In genomic region chr2:34372305-34373301, GRCm38 (mm10) we compare ENCODE assay signal across 8 mouse cellular contexts. TPM values are rescaled to one million over a fixed set of nuclear protein-coding genes. Genes with fewer than 3 reads are reported as not detected.
DNase-seq lines count a peak whose midpoint lies in the region; ATAC-seq lines count a peak whose summit lies in the region.

Gene Pbx3, minus strand, starts transcription at chr2:34373142.

- H3K4me1 ChIP-seq in hindbrain, embryonic 16.5 days (ENCODE audit: control insufficient read depth, insufficient read depth, low read depth, low read length), result no peaks in the 10 kb centered on the region; the same call in none of the 2 replicates

- H3K36me3 ChIP-seq in hindbrain, embryonic 16.5 days (ENCODE audit: control insufficient read depth, insufficient read depth, low read length), result no peaks in the 10 kb centered on the region
- no peaks in the 10 kb centered on the region for H3K36me3 ChIP-seq in macrophage (ENCODE audit: inconsistent target)

- peak within 1 kb of the TSS; percentile 98 for H3K27ac ChIP-seq in hindbrain, embryonic 16.5 days (ENCODE audit: low read depth, low read length)
- no peak within 1 kb of the TSS for H3K27ac ChIP-seq in macrophage

- under 1% methylated on average over 61 of the region's 102 CpGs for WGBS in hindbrain, embryonic 16.5 days
- WGBS in macrophage (ENCODE audit: missing documents), result 1% methylated on average over 58 of the region's 102 CpGs

- no peaks in the 10 kb centered on the region for H3K9me3 ChIP-seq in hindbrain, embryonic 16.5 days (ENCODE audit: control insufficient read depth, low read length)

- peak within 1 kb of the TSS; percentile 92 for H3K4me2 ChIP-seq in hindbrain, embryonic 16.5 days (ENCODE audit: low read length)

- peak; percentile 99 for DNase-seq in R1 (ENCODE audit: low read depth, low spot score)
- DNase-seq in cerebellum, postnatal 25 days, result peak; percentile 98 to 99
- peak; percentile 85 to 90 for DNase-seq in frontal cortex, postnatal 36 days (ENCODE audit: low spot score in 2 of 2)
- DNase-seq in left cerebral cortex, adult 18-20 months (ENCODE audit: low spot score in 2 of 2), result peak; percentile 85 to 87
- DNase-seq in right cerebral cortex, adult 18-20 months, result peak; percentile 90
- peak; percentile 79 for DNase-seq in urinary bladder, postnatal 10 days (ENCODE audit: low spot score)

- H3K27me3 ChIP-seq in hindbrain, embryonic 16.5 days (replicated peaks; ENCODE audit: control insufficient read depth, insufficient read depth, low read length), result no peaks in the 10 kb centered on the region

- peak; percentile 94 for ATAC-seq in hindbrain, embryonic 16.5 days

- peak within 1 kb of the TSS; percentile 92 for H3K9ac ChIP-seq in hindbrain, embryonic 16.5 days (ENCODE audit: low read depth, low read length)

- peak within 1 kb of the TSS; percentile 91 for H3K4me3 ChIP-seq in hindbrain, embryonic 16.5 days (ENCODE audit: low read length)
- peak within 1 kb of the TSS; percentile 14; the same call in 1 of the 2 replicates for H3K4me3 ChIP-seq in macrophage (ENCODE audit: inconsistent target)

- H3K79me2 ChIP-seq in macrophage (ENCODE audit: inconsistent target), result no peaks in the 10 kb centered on the region

RNA-seq across cellular contexts. Expression of gene Pbx3, which starts in this region (rescaled TPM):
- polyA plus RNA-seq in hindbrain, embryonic 16.5 days (2015; fragmentation: Nextera tagmentation; extraction: Ambion mirVana), result 91.8 and 105 TPM in 2 replicates
- total RNA-seq in left cerebral cortex, adult 18-20 months (2021), result 10 to 100 TPM; 15.7 to 18.2 TPM
- total RNA-seq in macrophage (2018; cell fraction: chromatin; rRNA removed), result 10 to 100 TPM in 13 of 26 experiments, 1 to 10 TPM in 13; 2.3 to 18.2 (median 10.0) TPM
- 1 to 10 TPM; 2.4 to 6.8 (median 4.2) TPM for total RNA-seq in macrophage (2018; cell fraction: cytosol; rRNA removed)
- total RNA-seq in macrophage (2018; cell fraction: nucleus; rRNA removed), result 10 to 100 TPM in 9 of 26 experiments, 1 to 10 TPM in 17; 2.8 to 18.2 (median 7.6) TPM
- 4.2 to 6.6 TPM (median 5.2 TPM) in 3 replicates for polyA plus RNA-seq in macrophage (2018)

Comparison
In these comparisons a context has a peak if more than half of its experiments do, and no peak if none do; other contexts are left out.
1. RNA of gene Pbx3 (polyA plus RNA-seq): 91.8 to 105 TPM in hindbrain, embryonic 16.5 days; 4.2 to 6.6 TPM in macrophage; every median in the first group is over 10 times any median in the second.
2. Peak in every context shown above with its lines, with median percentiles within 50 percentile points of each other: DNase-seq.